Mouse (Mus musculus) kidney, adult 2 months (tissue): ENCODE data around the gene Nbas.

ENCODE experiments used
- CTCF ChIP-seq: fragments of 200-500 bp; conservative IDR thresholded peaks from 2 replicates; pipeline ENCODE4 v1.5.1; 2011; ENCODE audit warnings: low read depth, mild to moderate bottlenecking, control low read depth, low read length, moderate library complexity, mixed read lengths; ENCODE audit not compliant: insufficient read depth, insufficient read length
- POLR2A ChIP-seq: fragments of 200-500 bp; IDR thresholded peaks from one replicate; pipeline ENCODE4 v1.6.1; 2011; ENCODE audit warnings: low read depth, low read length, control low read depth

GRCm38 (mm10) chr12:13479163-13479562, 210.2 kb downstream of the Nbas start:
- TF ChIP-seq CTCF: no peak
- TF ChIP-seq POLR2A: no peak
